Mouse (Mus musculus): ENCODE data around the gene Rab11fip5. TPM values are rescaled to one million over a fixed set of nuclear protein-coding genes. Genes with fewer than 3 reads are reported as not detected.

Gene Rab11fip5
- polyA plus RNA-seq, 1 experiment, result 3.0 TPM

GRCm38 (mm10) chr6:85339273-85339901, 35.0 kb downstream of the Rab11fip5 start:
- H3K4me1 ChIP-seq (ENCODE audit: control insufficient read depth, insufficient read depth, insufficient read length, low read length), result no peaks in the 10 kb centered on the region
- no peaks in the 10 kb centered on the region for H3K36me3 ChIP-seq (ENCODE audit: control insufficient read depth, insufficient read depth, low read length)
- peak; percentile 59; the same call in 1 of the 2 replicates for TF ChIP-seq CTCF (IDR thresholded peaks at IDR 0.05; ENCODE audit: extremely low read depth, insufficient read length, insufficient replicate concordance, low read depth, low read length)
- no peak for TF ChIP-seq POLR2A (IDR thresholded peaks at IDR 0.05; ENCODE audit: low read depth, low read length)
- no peak overlapping the region for H3K4me3 ChIP-seq (ENCODE audit: low read depth, low read length)
- H3K27me3 ChIP-seq (ENCODE audit: control insufficient read depth, insufficient read depth, low read length), result no peaks in the 10 kb centered on the region
- 54% methylated on average over 1 of the region's 1 CpGs for WGBS
- H3K27ac ChIP-seq (ENCODE audit: insufficient read depth, low read depth, low read length), result no peak overlapping the region

GRCm38 (mm10) chr6:85336944-85337343, 37.5 kb downstream of the Rab11fip5 start:
- TF ChIP-seq POLR2A (IDR thresholded peaks at IDR 0.05; ENCODE audit: low read depth, low read length) (no peak), CTCF (IDR thresholded peaks at IDR 0.05; ENCODE audit: extremely low read depth, insufficient read length, insufficient replicate concordance, low read depth, low read length) (no peak)

DNA sequence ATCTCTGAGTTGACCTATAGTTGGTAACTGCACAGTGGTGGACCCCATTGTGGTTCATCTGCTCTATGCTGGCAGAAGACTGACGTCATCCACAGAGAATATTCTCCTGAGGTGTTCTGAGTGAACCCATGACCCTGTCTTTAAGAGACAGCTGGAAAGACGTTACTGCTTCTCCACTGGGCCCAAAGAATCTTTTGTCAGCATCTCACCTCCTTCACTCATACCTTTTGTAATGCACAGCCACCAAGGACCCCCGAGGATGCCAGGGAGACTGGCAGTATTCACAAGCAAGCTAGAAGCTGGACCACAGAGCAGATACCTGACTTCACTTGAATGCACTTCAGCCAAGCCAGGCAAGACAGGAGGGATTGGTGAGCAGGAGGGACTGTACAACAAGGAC, 39.1 kb downstream of the Rab11fip5 start:
- Histone ChIP-seq H3K4me1 (ENCODE audit: control insufficient read depth, insufficient read depth, insufficient read length, low read length) (no peaks in the 10 kb centered on the region), H3K27me3 (ENCODE audit: control insufficient read depth, insufficient read depth, low read length) (0 out of 2 replicates have a peak, but pooled peaks cover 3% of the 10 kb centered on the region), H3K27ac (ENCODE audit: insufficient read depth, low read depth, low read length) (no peak overlapping the region), H3K4me3 (ENCODE audit: low read depth, low read length) (no peak overlapping the region), H3K36me3 (ENCODE audit: control insufficient read depth, insufficient read depth, low read length) (no peaks in the 10 kb centered on the region)
- WGBS, result 77% methylated on average over 3 of the region's 3 CpGs
- TF ChIP-seq CTCF (IDR thresholded peaks at IDR 0.05; ENCODE audit: extremely low read depth, insufficient read length, insufficient replicate concordance, low read depth, low read length) (no peak), POLR2A (IDR thresholded peaks at IDR 0.05; ENCODE audit: low read depth, low read length) (no peak)

More at GRCm38 (mm10) chr6:85336944-85337343, 37.5 kb downstream of the Rab11fip5 start:
- H3K27me3 ChIP-seq (ENCODE audit: control insufficient read depth, insufficient read depth, low read length), result no peaks in the 10 kb centered on the region
- H3K4me1 ChIP-seq (ENCODE audit: control insufficient read depth, insufficient read depth, insufficient read length, low read length), result no peaks in the 10 kb centered on the region
- no peak overlapping the region for H3K27ac ChIP-seq (ENCODE audit: insufficient read depth, low read depth, low read length)
- H3K4me3 ChIP-seq (ENCODE audit: low read depth, low read length), result no peak overlapping the region
- WGBS, result 88% methylated on average over 9 of the region's 9 CpGs
- H3K36me3 ChIP-seq (ENCODE audit: control insufficient read depth, insufficient read depth, low read length), result no peaks in the 10 kb centered on the region

GRCm38 (mm10) chr6:85334851-85335250, 39.6 kb downstream of the Rab11fip5 start:
- WGBS, result 69% methylated on average over 5 of the region's 5 CpGs
- Histone ChIP-seq H3K4me1 (ENCODE audit: control insufficient read depth, insufficient read depth, insufficient read length, low read length) (no peaks in the 10 kb centered on the region), H3K4me3 (ENCODE audit: low read depth, low read length) (no peak overlapping the region), H3K27me3 (ENCODE audit: control insufficient read depth, insufficient read depth, low read length) (0 out of 2 replicates have a peak, but pooled peaks cover 3% of the 10 kb centered on the region), H3K27ac (ENCODE audit: insufficient read depth, low read depth, low read length) (no peak overlapping the region), H3K36me3 (ENCODE audit: control insufficient read depth, insufficient read depth, low read length) (no peaks in the 10 kb centered on the region)
- TF ChIP-seq POLR2A (IDR thresholded peaks at IDR 0.05; ENCODE audit: low read depth, low read length) (no peak), CTCF (IDR thresholded peaks at IDR 0.05; ENCODE audit: extremely low read depth, insufficient read length, insufficient replicate concordance, low read depth, low read length) (no peak)

DNA sequence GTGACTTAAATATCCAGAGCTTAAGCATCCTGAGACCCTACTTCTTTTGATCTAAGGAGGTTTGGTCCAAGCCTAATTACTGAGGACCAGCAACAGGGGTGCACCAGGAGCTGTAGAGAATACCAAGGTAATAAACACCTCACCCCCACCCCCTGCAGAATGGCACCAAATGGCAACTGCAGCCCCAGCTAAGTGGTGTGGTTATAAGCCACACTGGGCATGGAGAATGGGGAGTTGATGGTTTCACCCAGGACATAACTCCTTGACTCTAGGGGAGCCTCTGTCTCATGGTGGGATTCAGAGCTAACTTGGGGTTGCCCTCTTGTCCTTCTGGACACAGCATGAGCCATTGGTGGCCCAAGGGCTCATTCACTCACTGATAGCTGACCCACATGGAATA, 40.2 kb downstream of the Rab11fip5 start:
- Histone ChIP-seq H3K4me3 (ENCODE audit: low read depth, low read length) (no peak overlapping the region), H3K27me3 (ENCODE audit: control insufficient read depth, insufficient read depth, low read length) (0 out of 2 replicates have a peak, but pooled peaks cover 3% of the 10 kb centered on the region), H3K4me1 (ENCODE audit: control insufficient read depth, insufficient read depth, insufficient read length, low read length) (no peaks in the 10 kb centered on the region), H3K27ac (ENCODE audit: insufficient read depth, low read depth, low read length) (no peak overlapping the region), H3K36me3 (ENCODE audit: control insufficient read depth, insufficient read depth, low read length) (no peaks in the 10 kb centered on the region)
- TF ChIP-seq CTCF (IDR thresholded peaks at IDR 0.05; ENCODE audit: extremely low read depth, insufficient read length, insufficient replicate concordance, low read depth, low read length) (no peak), POLR2A (IDR thresholded peaks at IDR 0.05; ENCODE audit: low read depth, low read length) (no peak)

DNA sequence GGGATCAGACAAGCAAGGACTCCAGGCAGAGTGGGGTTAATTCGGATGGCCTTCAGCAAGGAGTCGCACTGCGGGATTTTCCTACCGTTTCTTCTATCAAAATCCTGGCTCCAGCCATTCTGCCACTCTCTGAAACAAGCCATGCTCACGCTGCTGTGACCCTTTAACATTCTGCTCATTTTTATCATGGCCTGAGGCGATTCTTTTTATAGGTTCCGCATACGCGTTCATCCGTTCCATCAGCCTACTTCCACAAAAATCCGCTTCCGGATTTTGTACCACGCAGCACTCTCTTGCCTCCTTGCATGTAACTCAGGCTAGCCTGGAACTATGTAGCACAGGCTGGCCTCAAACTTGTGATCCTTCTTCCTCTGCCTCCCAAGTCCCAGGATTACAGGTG, 40.7 kb downstream of the Rab11fip5 start:
- Histone ChIP-seq H3K4me1 (ENCODE audit: control insufficient read depth, insufficient read depth, insufficient read length, low read length) (no peaks in the 10 kb centered on the region), H3K27ac (ENCODE audit: insufficient read depth, low read depth, low read length) (no peak overlapping the region), H3K4me3 (ENCODE audit: low read depth, low read length) (peak overlapping the region; percentile 73), H3K36me3 (ENCODE audit: control insufficient read depth, insufficient read depth, low read length) (no peaks in the 10 kb centered on the region), H3K27me3 (ENCODE audit: control insufficient read depth, insufficient read depth, low read length) (0 out of 2 replicates have a peak, but pooled peaks cover 3% of the 10 kb centered on the region)
- WGBS, result 3% methylated on average over 13 of the region's 13 CpGs
- TF ChIP-seq POLR2A (IDR thresholded peaks at IDR 0.05; ENCODE audit: low read depth, low read length) (no peak), CTCF (IDR thresholded peaks at IDR 0.05; ENCODE audit: extremely low read depth, insufficient read length, insufficient replicate concordance, low read depth, low read length) (no peak)

GRCm38 (mm10) chr6:85333000-85333669, 41.3 kb downstream of the Rab11fip5 start, which contains the start of gene Sfxn5:
Gene Sfxn5, minus strand, starts transcription at chr6:85333422.
- H3K4me3 ChIP-seq (ENCODE audit: low read depth, low read length), result peak within 1 kb of the TSS; percentile 73
- TF ChIP-seq CTCF (IDR thresholded peaks at IDR 0.05; ENCODE audit: extremely low read depth, insufficient read length, insufficient replicate concordance, low read depth, low read length) (no peak), POLR2A (IDR thresholded peaks at IDR 0.05; ENCODE audit: low read depth, low read length) (no peak; the same call in none of the 2 replicates)
- H3K27ac ChIP-seq (ENCODE audit: insufficient read depth, low read depth, low read length), result peak within 1 kb of the TSS; percentile 61
- no peaks in the 10 kb centered on the region for H3K36me3 ChIP-seq (ENCODE audit: control insufficient read depth, insufficient read depth, low read length)
- under 1% methylated on average over 49 of the region's 49 CpGs for WGBS
- H3K4me1 ChIP-seq (ENCODE audit: control insufficient read depth, insufficient read depth, insufficient read length, low read length), result no peaks in the 10 kb centered on the region
- 0 out of 2 replicates have a peak, but pooled peaks cover 3% of the 10 kb centered on the region for H3K27me3 ChIP-seq (ENCODE audit: control insufficient read depth, insufficient read depth, low read length)
